Mouse (Mus musculus) liver, embryonic 12.5 days (tissue): ENCODE data around the gene Ccnd2. TPM values are rescaled to one million over a fixed set of nuclear protein-coding genes. Genes with fewer than 3 reads are reported as not detected.

Source experiments
- ATAC-seq: fragments of 200-750 bp; cut with Nextera tagmentation; 2 replicates; pipeline ENCODE4 v1.8.0; 2017; ENCODE audit warnings: moderate number of reproducible peaks, mild to moderate bottlenecking, moderate library complexity
- H3K27ac ChIP-seq: fragments of 300-500 bp; sonication (generic); 2 replicates; pipeline ENCODE4 v1.5.1; 2016; ENCODE audit warnings: mild to moderate bottlenecking
- H3K27me3 ChIP-seq: fragments of 300-500 bp; sonication (generic); replicated peaks from 2 replicates; pipeline ENCODE4 v1.6.1; 2016; ENCODE audit warnings: mild to moderate bottlenecking, moderate library complexity
- H3K36me3 ChIP-seq: fragments of 300-500 bp; sonication (generic); 2 replicates; pipeline ENCODE4 v1.6.1; 2016; ENCODE audit warnings: mild to moderate bottlenecking, moderate library complexity
- H3K4me1 ChIP-seq: fragments of 300-500 bp; sonication (generic); 2 replicates; pipeline ENCODE4 v1.6.1; 2016
- H3K4me2 ChIP-seq: fragments of 300-500 bp; sonication (generic); 2 replicates; pipeline ENCODE4 v1.6.1; 2016; ENCODE audit warnings: mild to moderate bottlenecking, moderate library complexity
- H3K4me3 ChIP-seq: fragments of 300-500 bp; sonication (generic); 2 replicates; pipeline ENCODE4 v1.5.1; 2016; ENCODE audit warnings: mild to moderate bottlenecking, moderate library complexity
- H3K9ac ChIP-seq: fragments of 300-500 bp; sonication (generic); 2 replicates; pipeline ENCODE4 v1.6.1; 2016; ENCODE audit warnings: mild to moderate bottlenecking, moderate library complexity
- H3K9me3 ChIP-seq: fragments of 300-500 bp; sonication (generic); replicated peaks from 2 replicates; pipeline ENCODE4 v1.6.1; 2016; ENCODE audit warnings: mild to moderate bottlenecking, moderate library complexity
- WGBS: fragments of 180-500 bp; shearing (Covaris S2); methylation state at CpG from one replicate; pipeline ENCODE4 v1.1.7; 2016; ENCODE audit not compliant: insufficient replicate concordance; 5-methylcytosine and 5-hydroxymethylcytosine counted together
- polyA plus RNA-seq: library from polyadenylated mRNA; unstranded; fragments of >200 nt; fragmentation: Nextera tagmentation; extraction: Ambion mirVana; gene quantifications from 2 replicates; pipeline ENCODE4 v1.2.1, GENCODE M21; 2016

Gene Ccnd2
- polyA plus RNA-seq, 1 experiment from 2014 or later = 136 TPM

DNA sequence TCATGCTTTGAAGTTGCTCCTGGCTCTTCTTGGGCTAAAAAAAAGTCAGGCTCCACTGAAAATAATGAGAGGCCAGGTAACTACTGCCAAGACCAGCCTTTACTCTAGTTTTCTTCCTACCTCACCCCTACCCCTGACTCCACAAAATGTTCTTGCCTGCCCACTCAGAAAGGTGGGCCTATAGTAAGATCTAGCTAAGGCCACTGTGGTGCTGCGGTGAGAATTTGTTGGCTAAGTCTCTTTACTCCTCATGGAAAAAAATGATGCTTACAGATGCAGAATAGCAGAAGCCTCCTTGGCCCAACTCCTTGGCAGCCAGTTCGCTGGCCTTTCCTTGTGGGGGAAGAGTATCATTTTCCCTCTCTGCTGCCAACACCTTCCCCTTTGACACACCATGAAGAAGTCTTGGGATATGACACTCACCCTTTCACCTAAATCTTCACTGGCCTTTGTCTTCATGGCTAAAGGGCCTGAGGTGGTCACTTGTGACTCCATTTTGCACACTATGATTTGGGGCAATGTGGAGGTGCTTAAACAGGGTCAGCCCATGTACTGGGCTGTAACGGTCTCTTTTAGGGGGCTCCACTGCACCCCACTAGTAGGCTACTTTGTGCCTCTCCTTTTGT, 5.6 kb downstream of the Ccnd2 start:
- 85% methylated on average over 3 of the region's 3 CpGs for WGBS
- no peak for ATAC-seq
- Histone ChIP-seq H3K27me3 (peaks cover 43% of the 10 kb centered on the region), H3K36me3 (peaks cover 29% of the 10 kb centered on the region), H3K4me2 (no peak overlapping the region), H3K27ac (no peak overlapping the region), H3K4me3 (no peak overlapping the region), H3K9me3 (no peaks in the 10 kb centered on the region), H3K4me1 (peaks cover 73% of the 10 kb centered on the region), H3K9ac (no peak overlapping the region)

DNA sequence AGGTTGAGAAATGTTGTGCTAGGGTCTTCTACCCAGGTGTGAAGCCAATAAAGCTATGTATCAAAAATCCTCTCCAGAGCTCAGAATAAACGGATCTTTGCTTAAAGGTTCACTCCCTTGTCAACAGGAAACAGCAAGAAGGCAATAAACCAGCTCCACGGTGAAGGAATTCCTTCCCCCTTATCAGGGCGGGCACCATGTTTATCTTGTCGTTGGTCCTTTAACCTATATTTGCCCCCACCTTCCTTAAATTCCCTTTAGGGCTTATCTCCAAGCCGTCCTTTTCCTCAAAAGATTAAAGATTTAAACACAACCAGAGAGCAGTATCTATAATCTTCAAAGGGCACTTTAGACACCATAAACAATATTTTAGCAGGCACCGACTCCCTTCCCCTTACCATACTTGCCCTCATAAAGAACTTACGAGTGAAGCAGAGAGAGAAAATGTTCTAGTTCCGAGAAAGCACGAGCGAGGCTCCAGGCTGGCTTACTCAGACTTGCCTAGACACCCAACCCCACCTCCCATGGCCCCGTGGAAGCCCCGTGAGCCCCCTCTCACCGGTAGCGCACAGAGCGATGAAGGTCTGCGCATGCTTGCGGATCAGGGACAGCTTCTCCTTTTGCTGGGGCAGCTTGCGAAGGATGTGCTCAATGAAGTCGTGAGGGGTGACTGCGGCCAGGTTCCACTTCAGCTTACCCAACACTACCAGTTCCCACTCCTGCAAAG, 6.4 kb downstream of the Ccnd2 start:
- H3K27ac ChIP-seq = no peak overlapping the region
- H3K9ac ChIP-seq = 0 out of 2 replicates have a peak overlapping the region, but pooled peaks have one; percentile 22
- no peak for ATAC-seq
- peak overlapping the region; percentile 30; the same call in 1 of the 2 replicates for H3K4me2 ChIP-seq
- H3K4me1 ChIP-seq = peaks cover 68% of the 10 kb centered on the region
- no peak overlapping the region for H3K4me3 ChIP-seq
- 37% methylated on average over 20 of the region's 20 CpGs for WGBS
- no peaks in the 10 kb centered on the region for H3K9me3 ChIP-seq
- H3K36me3 ChIP-seq = peaks cover 36% of the 10 kb centered on the region
- peaks cover 35% of the 10 kb centered on the region for H3K27me3 ChIP-seq

DNA sequence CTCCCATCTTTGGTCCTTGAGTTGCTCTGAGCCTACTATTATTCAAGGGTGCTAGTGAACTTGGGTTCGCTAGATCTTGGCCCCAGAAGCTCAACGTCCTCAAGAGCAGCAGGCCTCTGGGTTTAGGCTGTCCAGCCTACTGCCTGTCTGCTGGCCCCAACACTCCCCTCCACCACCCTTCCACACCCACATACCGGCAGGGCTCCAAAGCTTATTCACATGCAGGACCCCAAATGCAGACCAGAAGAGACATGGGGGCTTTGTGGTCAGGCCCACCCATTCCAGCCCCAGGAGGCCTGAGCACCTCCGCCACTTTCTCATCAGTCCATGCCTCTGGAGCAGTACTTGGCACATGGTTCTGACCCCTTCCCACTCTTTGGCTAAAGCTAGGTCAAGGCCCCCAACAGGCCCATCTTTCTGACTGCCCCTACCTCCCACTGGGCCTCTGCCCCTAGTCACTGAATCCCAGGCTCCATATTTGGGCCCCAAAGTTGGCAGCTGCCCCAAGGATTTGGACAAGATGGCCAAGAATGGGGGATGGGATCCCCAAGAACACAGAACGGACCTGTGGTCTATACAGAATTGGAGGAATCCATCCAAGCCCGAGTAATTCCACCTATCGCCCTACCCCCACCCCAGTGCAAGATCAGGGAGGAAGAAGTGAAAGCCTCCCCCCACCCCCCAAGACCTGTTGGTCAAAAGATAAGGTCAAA, 8.3 kb downstream of the Ccnd2 start:
- no peak overlapping the region for H3K9ac ChIP-seq
- H3K9me3 ChIP-seq = no peaks in the 10 kb centered on the region
- peaks cover 16% of the 10 kb centered on the region for H3K27me3 ChIP-seq
- H3K4me1 ChIP-seq = peaks cover 55% of the 10 kb centered on the region
- H3K4me2 ChIP-seq = 0 out of 2 replicates have a peak overlapping the region, but pooled peaks have one; percentile 51
- 69% methylated on average over 7 of the region's 7 CpGs for WGBS
- H3K36me3 ChIP-seq = peaks cover 55% of the 10 kb centered on the region
- H3K4me3 ChIP-seq = no peak overlapping the region
- no peak for ATAC-seq
- no peak overlapping the region for H3K27ac ChIP-seq

DNA sequence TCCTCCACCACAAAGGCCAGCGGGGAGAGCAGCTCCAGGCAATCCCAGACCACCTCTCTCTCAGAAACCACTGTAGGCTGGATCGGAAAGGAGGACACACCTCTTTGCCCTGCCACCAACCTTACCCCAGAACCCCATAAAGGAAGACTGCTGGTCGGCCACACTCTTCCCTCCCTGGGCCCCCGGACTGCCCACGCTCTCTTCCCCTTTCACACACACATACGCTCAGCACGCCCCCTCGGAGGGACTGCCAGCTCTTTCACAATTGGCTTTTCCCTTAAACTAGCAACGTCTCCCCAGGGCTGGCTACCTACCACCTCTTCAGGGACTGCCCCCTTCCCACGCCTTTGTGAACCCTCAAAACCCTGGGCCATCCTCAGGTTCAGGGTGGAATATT, 8.9 kb downstream of the Ccnd2 start:
- no peak for ATAC-seq
- Histone ChIP-seq H3K27ac (no peak overlapping the region), H3K27me3 (peaks cover 10% of the 10 kb centered on the region), H3K4me2 (peak overlapping the region; percentile 51; the same call in 1 of the 2 replicates), H3K9me3 (no peaks in the 10 kb centered on the region), H3K36me3 (peaks cover 58% of the 10 kb centered on the region), H3K4me3 (no peak overlapping the region), H3K4me1 (peaks cover 49% of the 10 kb centered on the region), H3K9ac (no peak overlapping the region)
- 49% methylated on average over 10 of the region's 10 CpGs for WGBS

DNA sequence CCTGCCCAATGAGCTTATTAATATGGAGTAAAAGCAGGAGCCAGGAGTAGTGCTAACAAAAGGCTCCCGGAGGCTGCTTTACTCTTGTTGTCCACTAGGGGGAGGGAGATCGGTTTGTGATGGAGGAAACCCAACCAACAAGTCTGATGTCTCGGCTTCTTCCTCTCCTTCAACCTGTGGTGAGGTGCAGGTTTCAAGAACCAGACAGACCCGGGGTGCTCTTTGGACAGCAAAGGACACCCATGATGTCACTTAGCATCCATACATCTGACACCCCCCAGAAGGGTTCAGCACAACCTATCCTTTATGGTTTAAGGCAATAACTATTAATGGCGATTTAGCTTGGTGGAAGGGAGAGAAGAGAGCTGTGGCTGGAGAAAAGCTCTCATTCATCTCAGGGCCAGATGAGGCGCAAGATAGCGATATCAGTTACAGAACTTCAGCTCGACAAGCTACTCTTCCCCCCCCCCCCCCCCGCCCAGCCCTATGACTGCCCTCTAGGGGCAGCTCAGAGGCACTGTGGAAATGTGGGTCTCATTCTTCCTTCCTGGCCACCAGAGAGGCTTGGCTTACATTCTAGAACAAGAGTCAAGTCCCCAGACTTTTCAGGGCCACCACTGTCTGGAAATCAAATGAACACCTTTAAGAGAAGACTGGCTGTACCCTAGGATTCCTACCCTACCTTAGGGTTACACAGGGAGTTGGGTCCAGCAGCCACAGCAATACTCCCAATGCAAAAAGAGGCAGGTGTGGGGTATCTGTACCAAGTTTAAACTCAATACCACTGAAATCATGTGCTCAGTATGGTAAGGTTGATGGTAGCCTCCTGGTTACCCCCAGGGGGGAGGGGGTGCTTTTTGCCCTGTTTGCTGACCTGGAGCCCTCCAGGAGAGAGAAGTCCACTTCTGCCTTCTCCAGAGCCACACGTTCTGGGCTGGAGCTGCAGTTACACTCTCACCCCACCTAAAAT, 9.6 kb downstream of the Ccnd2 start:
- Histone ChIP-seq H3K9ac (no peak overlapping the region), H3K4me3 (no peak overlapping the region)

DNA sequence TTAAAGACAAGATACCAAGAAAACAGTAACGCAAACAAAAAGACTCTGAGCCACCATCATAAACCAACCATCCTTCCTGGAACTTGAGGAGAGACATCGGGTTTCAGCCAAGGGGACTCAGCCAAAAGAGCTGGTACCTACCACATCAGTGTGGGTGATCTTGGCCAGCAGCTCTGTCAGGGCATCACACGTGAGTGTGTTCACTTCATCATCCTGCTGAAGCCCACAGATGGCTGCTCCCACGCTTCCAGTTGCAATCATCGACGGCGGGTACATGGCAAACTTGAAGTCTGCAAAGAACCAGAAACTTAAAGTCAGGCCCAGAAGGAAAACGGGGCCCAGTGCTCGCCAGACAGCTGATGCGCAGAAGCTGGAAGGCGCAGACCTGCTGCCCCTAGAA, 13.0 kb downstream of the Ccnd2 start:
- peaks cover 77% of the 10 kb centered on the region for H3K36me3 ChIP-seq
- H3K4me3 ChIP-seq = no peak overlapping the region
- 86% methylated on average over 11 of the region's 11 CpGs for WGBS
- H3K9ac ChIP-seq = no peak overlapping the region
- H3K27me3 ChIP-seq = no peaks in the 10 kb centered on the region
- no peaks in the 10 kb centered on the region for H3K9me3 ChIP-seq
- peaks cover 18% of the 10 kb centered on the region for H3K4me1 ChIP-seq
- H3K27ac ChIP-seq = no peak overlapping the region
- no peak for ATAC-seq
- no peak overlapping the region for H3K4me2 ChIP-seq

More for the DNA sequence above, 9.6 kb downstream of the Ccnd2 start:
- no peaks in the 10 kb centered on the region for H3K9me3 ChIP-seq
- peak overlapping the region; percentile 51 for H3K4me2 ChIP-seq
- 9% methylated on average over 9 of the region's 10 CpGs for WGBS
- ATAC-seq = peak; percentile 54
- 0 out of 2 replicates have a peak, but pooled peaks cover 3% of the 10 kb centered on the region for H3K27me3 ChIP-seq
- H3K4me1 ChIP-seq = peaks cover 46% of the 10 kb centered on the region
- H3K36me3 ChIP-seq = peaks cover 65% of the 10 kb centered on the region
- no peak overlapping the region for H3K27ac ChIP-seq

DNA sequence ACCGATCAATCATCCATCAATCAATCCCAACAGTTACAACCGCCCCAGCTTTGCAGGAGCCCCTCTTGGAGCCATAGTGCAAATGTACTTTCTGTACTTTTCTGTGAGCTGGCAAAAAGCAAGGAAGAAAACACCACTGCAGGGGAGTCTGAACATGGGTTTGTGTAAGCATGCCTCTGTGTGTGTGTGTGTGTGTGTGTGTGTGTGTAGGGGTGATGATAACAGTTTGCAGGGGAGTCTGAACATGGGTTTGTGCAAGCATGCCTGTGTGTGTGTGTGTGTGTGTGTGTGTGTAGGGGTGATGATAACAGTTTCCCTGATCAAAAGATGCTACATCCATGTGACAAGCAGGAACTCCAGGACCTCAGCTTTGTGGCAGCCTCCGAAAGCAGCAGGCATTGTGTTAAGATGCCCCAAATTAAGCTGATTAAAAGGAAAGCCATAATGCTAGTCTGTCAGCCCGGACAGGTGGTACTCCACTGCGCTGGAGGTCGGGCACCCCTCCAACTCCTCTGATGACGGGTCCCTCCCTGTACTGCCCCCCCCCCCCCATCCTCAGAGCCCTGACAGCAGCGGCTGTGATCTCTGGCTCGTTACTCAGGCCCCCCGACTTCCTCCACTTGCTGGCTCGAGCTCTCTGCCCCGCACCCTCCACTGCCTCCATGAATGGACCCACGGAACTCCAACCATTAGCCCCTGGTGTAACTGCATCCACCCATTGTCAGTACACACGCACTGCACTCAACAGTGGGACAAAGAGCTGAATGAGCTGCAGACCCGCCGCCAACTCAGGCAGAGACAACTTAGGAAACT, 18.4 kb downstream of the Ccnd2 start:
- no peak for ATAC-seq
- H3K4me3 ChIP-seq = no peak overlapping the region
- no peak overlapping the region for H3K4me2 ChIP-seq
- no peaks in the 10 kb centered on the region for H3K9me3 ChIP-seq
- no peak overlapping the region for H3K27ac ChIP-seq
- H3K36me3 ChIP-seq = peaks cover 88% of the 10 kb centered on the region
- H3K27me3 ChIP-seq = no peaks in the 10 kb centered on the region
- 69% methylated on average over 16 of the region's 16 CpGs for WGBS
- no peak overlapping the region for H3K9ac ChIP-seq
- no peaks in the 10 kb centered on the region for H3K4me1 ChIP-seq

DNA sequence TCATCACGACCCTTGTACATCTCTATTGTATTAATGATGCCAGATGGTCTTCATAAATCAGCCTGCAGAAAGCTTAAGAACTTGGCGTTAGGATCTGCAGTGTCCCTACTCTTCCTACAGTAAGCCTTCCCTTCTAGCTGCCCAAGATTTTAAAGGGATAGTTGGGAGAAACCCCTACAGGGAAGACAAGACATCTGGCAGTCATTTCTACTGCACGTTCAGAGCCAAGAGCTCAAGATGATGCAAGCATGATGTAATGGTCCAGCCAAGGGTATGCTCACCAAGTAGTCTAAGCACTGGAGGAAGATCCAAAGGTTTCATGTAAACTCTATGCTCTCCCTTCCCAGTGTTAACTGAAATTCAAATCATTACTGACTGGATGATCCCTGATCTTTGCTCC, 19.3 kb downstream of the Ccnd2 start:
- Histone ChIP-seq H3K9ac (no peak overlapping the region), H3K27me3 (no peaks in the 10 kb centered on the region), H3K9me3 (no peaks in the 10 kb centered on the region), H3K4me2 (no peak overlapping the region), H3K36me3 (peaks cover 84% of the 10 kb centered on the region), H3K4me1 (no peaks in the 10 kb centered on the region), H3K4me3 (no peak overlapping the region), H3K27ac (no peak overlapping the region)
- no peak for ATAC-seq
- WGBS = 72% methylated on average over 3 of the region's 3 CpGs

DNA sequence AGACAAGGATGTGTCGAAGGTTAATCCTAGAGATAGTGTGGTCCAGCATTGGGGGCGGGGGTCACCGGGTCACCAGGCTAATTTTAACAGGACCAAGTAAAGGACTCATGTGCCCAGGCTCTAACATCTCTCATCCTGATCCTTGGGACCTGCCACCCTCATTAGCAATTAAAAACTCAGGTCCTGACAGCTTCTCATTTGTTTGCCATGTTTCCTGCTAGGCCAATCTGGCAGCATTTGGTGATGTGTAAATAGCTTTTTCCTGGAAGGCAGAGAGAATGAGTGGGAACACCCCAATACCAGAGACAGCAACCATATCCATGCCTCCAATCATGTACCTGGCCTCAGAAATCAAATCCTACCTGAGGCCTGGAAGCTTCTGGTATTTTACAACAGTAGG, 20.0 kb downstream of the Ccnd2 start:
- H3K27ac ChIP-seq = no peak overlapping the region
- no peak overlapping the region for H3K9ac ChIP-seq
- no peaks in the 10 kb centered on the region for H3K9me3 ChIP-seq
- H3K4me2 ChIP-seq = no peak overlapping the region
- no peak for ATAC-seq
- 74% methylated on average over 3 of the region's 3 CpGs for WGBS
- no peak overlapping the region for H3K4me3 ChIP-seq
- no peaks in the 10 kb centered on the region for H3K27me3 ChIP-seq
- H3K36me3 ChIP-seq = peaks cover 81% of the 10 kb centered on the region
- no peaks in the 10 kb centered on the region for H3K4me1 ChIP-seq

DNA sequence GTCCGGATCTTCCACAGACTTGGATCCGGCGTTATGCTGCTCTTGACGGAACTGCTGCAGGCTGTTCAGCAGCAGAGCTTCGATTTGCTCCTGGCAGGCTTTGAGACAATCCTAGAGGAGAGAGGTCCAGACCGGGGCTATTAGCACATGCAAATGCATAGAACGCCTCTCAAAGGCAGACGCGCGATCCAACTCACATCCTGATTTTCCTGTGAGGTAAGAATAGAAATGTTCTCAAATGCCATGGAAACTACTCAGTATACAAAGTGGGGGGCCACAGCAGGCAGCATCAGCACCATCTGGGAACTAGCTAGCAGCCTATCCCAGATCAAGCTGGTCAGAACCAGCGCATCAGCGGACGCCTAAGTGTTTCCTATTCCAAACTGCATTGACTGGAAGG, 21.6 kb downstream of the Ccnd2 start:
- H3K4me1 ChIP-seq = no peaks in the 10 kb centered on the region
- H3K27ac ChIP-seq = no peak overlapping the region
- no peak overlapping the region for H3K4me2 ChIP-seq
- H3K9ac ChIP-seq = no peak overlapping the region
- H3K27me3 ChIP-seq = no peaks in the 10 kb centered on the region
- H3K9me3 ChIP-seq = no peaks in the 10 kb centered on the region
- H3K36me3 ChIP-seq = peaks cover 66% of the 10 kb centered on the region
- ATAC-seq = no peak
- WGBS = 80% methylated on average over 13 of the region's 13 CpGs
- no peak overlapping the region for H3K4me3 ChIP-seq

DNA sequence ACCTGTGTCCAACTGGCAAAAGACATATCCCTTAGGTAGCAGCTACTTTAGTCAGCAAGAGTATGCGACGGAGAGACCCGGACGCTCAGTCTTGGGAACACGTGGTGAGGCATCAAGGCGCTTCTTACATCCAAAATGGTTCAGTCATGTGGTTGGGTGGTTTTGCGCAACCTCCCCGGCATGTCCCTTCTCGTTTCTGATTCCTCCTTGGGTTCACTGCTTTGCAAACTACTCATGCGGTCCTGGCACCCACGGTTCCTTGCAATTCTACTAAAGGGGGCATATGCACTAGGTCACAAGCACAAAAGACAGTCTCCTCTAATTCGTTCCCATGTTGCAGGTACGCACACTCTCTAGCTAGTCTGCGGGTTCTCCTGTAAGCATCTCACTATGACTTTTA, 22.3 kb downstream of the Ccnd2 start:
- no peak overlapping the region for H3K4me2 ChIP-seq
- 81% methylated on average over 14 of the region's 14 CpGs for WGBS

More for the DNA sequence above, 22.3 kb downstream of the Ccnd2 start:
- Histone ChIP-seq H3K4me1 (no peaks in the 10 kb centered on the region), H3K27ac (no peak overlapping the region), H3K27me3 (no peaks in the 10 kb centered on the region), H3K36me3 (peaks cover 60% of the 10 kb centered on the region), H3K9ac (no peak overlapping the region), H3K9me3 (no peaks in the 10 kb centered on the region), H3K4me3 (no peak overlapping the region)
- ATAC-seq = no peak
